Mouse (Mus musculus) C2C12 (cell line): ENCODE measurements around the gene Cep41.

ENCODE experiments used
- CTCF ChIP-seq: IDR thresholded peaks from one replicate; pipeline ENCODE4 v1.5.1; 2011; ENCODE audit not compliant: control insufficient read depth, insufficient read depth, insufficient read length
- MYOG ChIP-seq: IDR thresholded peaks from one replicate; pipeline ENCODE4 v1.6.1; 2011; ENCODE audit not compliant: control insufficient read depth, insufficient read length; ENCODE audit errors: extremely low read depth
- USF1 ChIP-seq: IDR thresholded peaks from one replicate; pipeline ENCODE4 v1.6.1; 2011; ENCODE audit warnings: low read depth, mild to moderate bottlenecking, control low read depth, moderate library complexity

- TF ChIP-seq CTCF (no peak), USF1 (peak; percentile 24), MYOG (no peak)
Observed at GRCm38 (mm10) chr6:30629989-30630388, 63.6 kb downstream of the Cep41 start.
